Mouse (Mus musculus) gastrocnemius, adult 18-20 months (tissue): ENCODE results near the gene Pdxdc1. TPM values are rescaled to one million over a fixed set of nuclear protein-coding genes. Genes with fewer than 3 reads are reported as not detected.
"Not testable (repeated sequence)": the region's sequence is repeated elsewhere in the genome, so short reads cannot be mapped to it uniquely, and the experiment has no call there.

Source experiments
- DNase-seq: peaks from one replicate; pipeline ENCODE4 v3.0.0; 2021; ENCODE audit warnings: low spot score
- total RNA-seq, 2 experiments: library from RNA; stranded (reverse); gene quantifications; 2 replicates each; pipeline ENCODE4 v1.2.3; 2021

The Pdxdc1 gene
- total RNA-seq, 2 experiments from 2014 or later = 46.9 to 51.1 TPM

DNA sequence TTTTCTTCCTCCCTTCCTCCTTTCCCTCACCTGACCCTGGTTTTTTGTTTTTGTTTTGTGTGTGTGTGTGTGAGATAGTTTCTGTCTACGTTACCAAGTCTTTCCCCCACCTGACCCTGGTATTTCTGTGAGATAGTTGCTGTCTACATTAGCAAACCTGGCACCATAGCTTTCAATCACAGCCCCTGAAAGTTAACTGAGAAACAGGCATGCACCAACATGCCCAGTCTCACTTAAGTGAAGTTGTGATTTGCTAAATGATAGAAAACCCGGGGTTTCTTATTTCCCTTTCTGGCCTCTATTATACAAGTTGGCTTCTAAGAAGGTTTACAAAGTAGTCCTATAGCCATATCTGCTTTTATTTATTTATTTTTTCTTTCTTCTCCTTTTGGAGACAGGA is 12.5 kb downstream of the Pdxdc1 start:
- no peak for DNase-seq

DNA sequence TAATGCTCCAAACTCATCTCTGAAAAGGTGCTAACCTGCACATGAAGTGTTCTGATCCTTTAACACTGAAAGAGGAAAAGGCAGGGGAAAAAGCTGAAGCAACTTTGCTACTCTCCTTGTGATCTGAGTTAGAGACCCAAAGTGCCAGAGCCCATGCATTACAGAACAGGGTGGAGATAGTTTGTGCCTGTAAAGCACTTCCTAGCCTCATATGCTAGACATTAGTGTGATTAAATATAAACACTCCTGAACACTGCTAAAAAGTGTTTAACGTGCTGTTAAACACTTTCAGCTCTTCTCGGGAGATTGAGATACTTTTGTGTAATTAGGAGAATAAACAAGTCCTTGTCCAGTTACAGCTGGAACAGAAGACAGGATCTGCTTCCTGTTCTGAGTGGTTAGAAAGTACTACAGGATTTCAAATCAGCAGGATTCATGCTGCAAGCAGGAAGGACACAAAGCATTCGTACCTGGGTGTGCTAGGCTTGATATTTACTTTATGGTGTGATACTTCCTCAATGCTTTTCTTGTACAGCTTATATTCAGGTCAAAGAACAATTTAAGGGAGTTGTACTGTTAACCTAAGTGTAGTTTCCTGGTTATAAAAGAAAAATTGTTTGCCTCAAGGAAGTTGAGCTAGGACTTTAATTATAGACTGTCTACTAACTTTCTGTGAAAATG is 19.7 kb downstream of the Pdxdc1 start:
- DNase-seq = no peak

DNA sequence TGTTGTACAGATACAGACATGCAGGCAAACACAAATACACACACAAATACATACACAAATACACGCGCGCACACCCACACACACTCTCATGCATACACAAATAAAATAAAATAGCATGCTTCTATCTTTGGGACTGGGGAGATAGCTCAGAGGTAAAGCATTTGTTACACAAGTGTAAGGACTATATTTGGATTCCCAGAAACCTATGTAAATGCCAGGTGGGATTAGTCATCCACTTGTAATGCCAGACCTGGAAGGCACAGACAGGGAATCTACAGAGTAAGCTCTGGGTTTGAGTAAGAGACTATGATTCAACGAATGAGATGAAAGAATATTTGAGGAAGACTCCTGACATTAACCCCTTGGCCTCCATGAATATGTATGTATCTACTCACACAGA is 27.4 kb downstream of the Pdxdc1 start:
- DNase-seq = no peak

DNA sequence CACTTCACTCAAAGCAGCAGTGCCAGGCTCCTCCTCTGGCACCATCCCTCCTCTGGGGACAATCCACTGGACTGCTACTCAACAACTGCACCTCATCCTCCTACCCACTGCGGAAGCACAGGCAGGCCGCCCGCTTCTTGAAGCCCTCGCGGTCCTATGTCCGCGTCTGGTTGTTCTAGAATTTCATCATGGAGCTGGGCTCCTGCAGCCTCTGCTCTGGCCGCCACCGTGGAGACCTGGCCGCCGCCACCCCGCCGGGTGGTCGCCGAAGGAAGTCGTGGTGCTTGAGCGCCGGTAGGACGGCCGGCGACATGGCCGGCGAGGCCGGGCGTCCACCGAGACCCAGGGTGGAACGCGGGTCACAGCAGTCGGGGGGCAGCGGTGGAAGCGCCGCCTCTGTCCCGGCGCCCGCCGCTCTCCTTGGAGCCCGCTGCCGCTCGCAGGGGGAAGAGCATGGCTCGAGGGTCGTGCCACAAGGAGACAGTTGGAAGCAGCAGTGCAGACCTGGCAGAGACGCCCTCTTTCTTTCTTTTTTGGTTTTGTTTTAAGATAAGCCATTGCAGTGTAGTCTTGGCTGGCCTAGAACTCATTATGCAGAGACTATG is 34.9 kb downstream of the Pdxdc1 start:
- no peak for DNase-seq

DNA sequence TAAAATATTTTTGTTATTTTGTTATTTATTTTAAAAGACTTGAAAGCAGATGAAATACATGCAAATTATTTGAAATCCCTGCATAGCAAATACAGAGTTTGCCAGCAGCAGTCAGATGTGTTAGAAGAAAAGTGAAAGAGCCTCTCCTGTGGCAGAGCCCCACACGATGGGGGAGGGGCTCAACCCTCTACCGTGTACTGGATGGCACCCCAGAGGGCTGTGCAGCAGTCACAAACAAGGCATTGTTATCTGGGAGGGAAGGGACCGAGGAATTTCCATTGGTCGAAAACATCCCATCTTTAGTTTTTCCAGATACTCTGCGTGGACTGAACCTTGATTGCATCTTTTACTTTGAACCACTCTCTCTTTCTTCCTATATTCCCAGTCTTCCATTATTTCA is 35.5 kb downstream of the Pdxdc1 start:
- DNase-seq = not testable (repeated sequence)

DNA sequence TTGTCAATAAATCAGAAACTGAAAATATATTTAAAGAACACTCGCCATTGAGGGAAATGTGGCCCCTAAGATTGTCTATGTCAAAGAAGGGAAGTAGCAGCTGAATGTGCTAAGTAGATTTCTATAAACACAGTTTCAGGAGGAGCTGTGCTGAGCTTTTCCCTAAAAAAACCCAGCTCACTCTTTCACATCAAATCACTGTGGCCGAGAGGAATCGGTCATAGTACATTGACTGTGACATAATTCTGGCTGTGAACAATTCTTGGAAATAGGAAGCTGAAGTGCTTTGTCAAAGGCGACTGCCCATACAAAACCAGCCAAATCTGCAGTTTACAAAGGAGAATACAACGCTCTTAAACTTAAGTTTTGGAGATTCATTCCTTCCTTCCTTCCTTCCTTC is 36.3 kb downstream of the Pdxdc1 start:
- no peak for DNase-seq

DNA sequence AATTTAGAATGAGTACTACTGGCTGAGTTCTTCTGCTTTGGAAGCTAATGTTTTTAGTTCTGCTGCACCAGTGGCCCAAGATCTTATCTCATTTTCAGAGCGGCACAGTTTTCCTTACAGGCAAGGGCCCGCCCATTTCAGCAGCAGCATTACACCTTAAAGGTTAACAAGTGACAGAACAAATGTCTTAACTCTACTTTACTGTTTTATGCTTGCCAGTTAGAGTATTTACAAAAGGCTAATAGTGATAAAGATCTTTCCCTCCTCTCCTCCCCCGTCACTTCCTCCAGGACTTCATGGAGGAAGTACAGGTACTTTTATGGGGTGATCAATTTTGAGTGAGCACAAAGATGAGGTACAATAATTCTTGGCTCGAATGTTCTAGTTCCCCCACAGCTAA is 36.9 kb downstream of the Pdxdc1 start:
- DNase-seq = no peak

DNA sequence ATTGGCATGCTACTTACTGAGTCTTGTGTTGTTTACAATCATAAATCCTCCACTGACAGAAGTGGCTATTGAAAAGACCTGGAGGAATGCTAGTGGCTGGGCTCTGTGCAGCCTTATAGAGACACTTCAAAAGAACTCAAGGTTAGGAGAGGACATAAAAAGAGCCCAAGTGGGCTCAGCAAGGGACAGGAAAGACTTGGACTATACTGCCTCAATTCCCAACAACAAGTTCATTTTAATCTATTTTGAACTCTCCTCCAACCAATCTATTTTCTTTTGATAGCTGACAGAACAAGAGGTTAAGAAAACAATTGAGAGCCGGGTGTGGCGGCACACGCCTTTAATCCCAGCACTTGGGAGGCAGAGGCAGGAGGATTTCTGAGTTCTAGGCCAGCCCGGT is 49.0 kb downstream of the Pdxdc1 start:
- no peak for DNase-seq

DNA sequence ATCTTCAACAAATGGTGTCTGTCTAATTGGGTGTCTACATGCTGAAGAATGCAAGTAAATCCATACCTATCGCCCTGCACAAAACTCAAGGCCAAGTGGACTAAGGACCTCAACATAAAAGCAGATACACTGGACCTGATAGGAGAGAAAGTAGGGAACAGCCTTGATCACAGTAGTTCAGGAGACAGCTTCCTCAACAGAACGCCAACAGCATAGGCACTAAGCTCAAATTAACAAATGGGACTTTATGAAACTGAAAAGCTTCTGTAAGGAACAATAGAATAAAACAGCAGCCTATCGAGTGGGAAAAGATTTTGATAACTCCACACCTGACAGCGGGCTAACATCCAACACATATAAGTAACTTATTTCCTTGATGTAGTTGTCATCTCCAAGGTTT is 51.5 kb downstream of the Pdxdc1 start:
- no peak for DNase-seq

DNA sequence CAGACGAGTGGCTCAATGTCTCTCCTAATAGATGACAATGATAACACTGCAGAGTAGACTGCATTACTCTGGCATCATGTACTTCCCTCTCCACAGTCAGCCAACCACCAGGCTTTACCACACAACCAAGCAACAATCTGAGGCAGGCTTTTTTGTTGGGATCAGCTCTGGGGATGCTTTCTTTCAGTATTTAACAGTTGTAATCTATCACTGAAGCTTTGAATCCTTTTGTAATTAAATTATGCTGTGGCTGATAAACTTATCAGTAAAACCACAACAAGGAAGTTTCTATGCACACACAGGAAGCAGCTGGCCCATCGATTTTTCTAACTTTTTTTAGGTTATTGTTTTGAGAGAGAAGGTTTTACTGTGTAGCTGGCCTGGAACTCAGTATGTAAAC is 54.6 kb downstream of the Pdxdc1 start:
- no peak for DNase-seq

DNA sequence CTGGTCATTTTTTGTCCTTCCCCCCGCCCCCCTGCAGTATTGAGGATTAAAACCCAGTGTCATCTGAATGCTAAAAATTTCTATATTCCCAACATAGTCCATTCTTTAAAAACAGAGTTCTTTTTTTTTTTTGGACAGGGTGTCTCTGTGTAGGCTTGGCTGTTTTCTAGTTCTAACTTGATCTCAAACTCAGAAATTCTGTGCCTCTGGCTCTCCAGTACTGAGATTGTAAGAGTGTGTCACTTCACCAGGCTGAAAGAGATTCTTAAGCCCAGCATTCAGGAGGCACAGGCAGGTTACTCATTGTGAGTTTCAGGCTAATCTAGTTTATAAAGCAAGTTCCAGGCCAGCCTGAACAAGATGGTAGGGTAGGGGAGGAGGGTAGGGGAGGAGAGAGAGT is 56.3 kb downstream of the Pdxdc1 start:
- no peak for DNase-seq

DNA sequence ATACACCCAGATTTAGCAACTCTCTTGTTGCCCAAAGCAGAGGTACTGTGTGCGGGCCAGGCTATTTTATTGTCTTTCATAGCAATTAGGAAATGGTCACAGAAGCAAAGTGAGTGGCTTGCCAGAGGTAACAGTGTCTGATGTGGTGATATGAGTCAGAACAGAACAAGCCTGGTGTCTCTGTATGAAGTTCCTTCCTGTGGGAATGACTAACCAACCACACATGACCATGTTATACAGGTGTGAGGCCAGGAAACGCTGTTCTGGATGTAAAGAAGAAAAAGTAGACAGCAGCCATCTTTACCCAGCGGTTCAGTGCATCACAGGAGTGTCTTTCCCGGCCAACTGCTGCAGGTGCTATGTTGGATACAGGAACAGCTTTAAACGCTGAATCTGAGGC is 57.9 kb downstream of the Pdxdc1 start:
- no peak for DNase-seq

DNA sequence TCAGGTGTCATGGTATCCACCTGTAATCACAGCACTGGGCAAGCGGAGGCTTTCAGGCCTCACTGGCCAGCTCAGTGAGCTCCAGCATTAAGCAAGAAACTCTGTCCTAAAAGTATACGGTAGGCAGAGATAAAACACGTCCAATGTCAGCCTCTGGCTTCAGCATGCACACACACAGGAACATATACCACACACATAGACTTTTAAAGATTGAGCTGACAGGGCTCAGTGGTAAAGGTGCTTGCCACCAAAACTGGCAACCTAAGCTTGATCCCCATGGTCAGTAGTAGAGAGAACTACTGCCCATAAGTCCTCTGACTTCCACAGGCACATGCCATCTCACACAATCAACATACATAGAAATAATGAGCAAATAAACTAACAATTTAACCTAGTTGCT is 62.0 kb downstream of the Pdxdc1 start:
- no peak for DNase-seq

DNA sequence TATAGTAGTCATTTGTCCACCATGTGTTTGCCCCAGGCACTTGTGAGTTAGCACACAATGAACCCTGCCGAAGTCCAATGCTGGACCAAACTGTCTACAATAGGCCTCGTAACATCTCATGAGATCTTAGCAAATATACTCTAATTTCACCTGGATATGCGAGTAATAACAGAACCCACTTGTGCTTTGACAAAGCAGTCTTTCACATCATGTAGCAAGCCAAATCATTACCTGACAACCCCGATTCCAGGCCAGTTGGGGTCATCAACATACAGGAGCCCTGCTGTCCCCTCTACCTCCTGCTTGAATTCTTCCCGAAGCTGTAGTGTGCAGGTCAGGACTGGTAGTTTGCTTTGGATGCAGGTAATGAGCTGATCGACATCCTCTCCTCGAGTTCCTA is 62.9 kb downstream of the Pdxdc1 start:
- DNase-seq = no peak

DNA sequence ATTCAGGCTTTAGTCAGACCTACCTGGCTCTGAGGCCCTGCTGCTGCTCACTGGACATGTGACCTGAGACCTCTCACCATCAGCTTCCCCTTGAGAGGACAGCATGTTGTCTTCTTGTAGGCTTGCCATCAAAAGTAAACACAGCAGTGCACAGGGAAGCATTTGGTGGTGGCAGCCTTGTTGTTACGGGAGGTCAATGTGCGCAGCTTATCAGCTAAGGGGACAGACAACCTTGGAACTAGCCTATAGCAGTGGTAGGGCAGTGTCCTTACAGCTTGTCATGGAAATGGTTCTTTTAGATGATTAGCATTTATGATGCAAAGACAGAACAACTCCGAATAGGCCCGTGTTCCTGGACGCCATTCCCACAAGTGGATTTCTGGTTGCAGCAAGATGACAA is 68.5 kb downstream of the Pdxdc1 start:
- no peak for DNase-seq

DNA sequence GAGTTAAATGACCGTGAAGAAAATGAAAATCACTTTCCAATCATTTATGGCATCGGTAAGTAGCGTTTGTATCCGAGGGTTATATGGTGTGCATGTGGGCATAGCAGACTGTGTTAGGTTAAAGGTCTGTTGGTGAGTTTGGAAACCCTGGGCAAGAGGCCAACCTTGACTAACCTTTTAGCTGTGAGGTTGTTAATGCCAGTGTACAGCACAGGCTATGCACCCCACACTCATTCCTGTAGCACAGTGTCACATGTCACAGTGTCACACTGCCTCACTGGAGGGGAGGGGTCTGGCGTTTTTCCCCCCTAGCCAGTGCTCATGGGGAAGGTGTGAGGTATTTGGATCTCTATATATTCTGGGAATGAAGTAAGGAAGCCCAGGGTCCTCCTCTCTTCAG is 71.3 kb downstream of the Pdxdc1 start:
- DNase-seq = no peak

DNA sequence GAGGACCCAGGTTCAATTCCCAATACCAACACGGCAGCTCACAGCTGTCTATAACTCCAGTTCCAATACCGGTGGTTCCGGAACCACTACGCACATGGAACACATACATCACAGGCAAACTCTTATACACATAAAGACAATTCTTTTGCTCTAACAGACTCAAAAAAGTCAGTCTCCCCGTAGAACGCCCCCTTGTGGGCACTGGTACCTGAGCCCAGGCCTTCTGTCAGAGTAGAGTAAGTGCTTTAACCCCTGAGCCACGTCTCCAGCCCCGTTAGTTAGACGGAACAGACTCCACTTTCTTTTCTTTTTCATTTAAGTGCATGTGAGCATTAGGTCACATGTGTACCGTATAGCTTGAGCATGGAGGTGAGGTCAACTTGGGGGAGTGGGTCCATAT is 72.5 kb downstream of the Pdxdc1 start:
- DNase-seq = no peak

DNA sequence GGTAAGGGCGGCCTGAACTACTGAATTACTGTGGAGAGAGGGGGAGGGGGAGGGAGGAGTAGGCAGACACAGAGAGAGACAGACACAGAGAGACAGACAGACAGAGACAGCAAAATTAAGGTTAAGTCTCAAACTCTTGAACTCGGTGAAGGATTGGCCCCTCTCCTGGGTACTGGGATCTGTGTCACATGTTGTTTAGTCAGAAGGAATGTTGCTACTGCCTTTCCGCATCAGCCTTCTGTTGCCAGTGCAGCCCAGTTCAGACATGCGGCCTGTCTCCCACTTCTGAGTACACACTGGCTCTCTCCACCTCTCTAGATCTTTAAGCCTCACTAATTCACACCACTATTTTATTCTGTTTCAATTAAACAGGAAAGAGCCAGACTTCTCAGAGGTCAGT is 76.4 kb downstream of the Pdxdc1 start:
- DNase-seq = no peak

DNA sequence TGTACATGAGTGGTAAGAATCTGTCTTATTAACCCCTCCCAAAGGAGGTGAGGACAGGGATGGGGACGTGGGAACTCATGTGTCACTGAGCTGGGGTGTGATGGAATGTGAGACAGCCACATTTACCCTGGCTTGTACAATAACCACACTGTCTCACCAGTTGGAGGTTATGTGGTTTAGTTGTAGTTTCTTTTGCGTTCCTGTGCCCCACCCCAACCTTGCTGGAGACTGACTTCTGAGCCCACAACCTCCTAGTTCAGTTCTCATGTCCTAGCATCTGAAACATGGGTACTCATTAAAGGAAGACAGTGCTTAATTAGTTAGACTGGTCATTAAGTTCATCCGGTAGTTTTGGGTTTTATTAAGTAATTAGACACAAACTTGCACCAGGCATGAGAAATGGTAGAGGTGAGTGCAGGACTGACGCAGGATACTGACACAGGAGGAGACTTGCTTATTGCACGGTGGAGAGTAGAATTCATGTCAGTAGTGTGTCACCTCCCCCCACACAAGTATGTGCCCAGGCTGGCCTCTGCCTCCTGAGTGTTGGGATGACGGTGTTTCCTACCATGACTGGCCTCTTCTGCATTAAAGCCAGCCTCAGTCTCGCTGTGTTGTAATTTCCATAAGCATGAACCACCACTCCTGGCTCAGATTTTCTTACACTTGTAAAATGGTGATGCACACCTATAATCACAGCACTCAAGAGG is 77.0 kb downstream of the Pdxdc1 start:
- DNase-seq = no peak

DNA sequence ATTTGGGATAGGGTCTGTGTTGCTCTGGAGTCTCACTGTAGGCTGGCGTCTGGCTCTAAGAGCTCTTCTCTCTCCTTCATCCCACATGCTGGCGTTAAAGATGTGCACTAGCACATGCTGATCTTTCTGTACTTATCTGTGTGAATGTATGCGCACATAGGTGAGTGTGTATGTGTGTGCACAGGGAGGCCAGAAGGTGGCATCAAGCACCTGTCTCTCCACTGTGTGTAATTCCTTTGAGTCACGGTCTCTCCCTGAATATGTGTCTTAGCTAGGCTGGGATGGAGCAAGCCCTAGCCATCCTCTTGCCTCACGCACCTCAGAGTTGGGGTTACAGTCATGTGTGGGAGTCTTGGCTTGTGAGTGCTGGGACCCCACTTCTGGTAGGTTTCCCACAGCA is 82.2 kb downstream of the Pdxdc1 start:
- no peak for DNase-seq

DNA sequence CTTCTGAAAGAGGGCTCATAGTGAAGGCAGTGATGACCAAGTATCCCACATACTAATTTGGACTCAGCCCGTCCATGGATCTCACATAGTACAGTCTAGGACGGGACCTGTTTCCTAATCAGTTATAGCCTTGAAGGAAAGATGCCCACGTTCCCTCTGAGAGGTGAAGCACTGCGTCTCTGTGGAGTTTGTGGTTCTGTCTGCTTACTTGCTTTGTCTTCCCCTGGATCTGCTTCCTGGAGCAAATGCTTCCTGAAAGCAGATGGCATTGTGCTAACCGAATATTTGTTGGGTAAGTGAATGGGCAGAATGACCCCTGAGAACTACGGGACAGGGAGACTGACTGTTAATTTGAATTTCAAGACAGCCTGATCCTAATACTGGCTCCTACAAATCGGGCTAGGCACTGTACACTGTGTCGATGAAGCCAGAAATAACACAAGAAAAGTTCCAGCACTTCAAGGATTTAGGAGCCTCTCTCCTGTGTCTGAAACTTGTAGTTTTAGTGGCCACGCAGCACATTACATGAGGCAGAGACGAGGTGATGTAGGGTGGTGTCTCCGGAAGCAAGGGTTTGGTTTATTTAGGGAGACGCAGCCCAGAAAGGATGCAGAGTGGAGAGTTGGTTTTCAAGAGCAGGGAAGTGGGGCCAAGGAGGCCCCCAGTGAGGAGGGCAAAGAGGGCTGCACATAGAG is 83.0 kb downstream of the Pdxdc1 start:
- DNase-seq = no peak

DNA sequence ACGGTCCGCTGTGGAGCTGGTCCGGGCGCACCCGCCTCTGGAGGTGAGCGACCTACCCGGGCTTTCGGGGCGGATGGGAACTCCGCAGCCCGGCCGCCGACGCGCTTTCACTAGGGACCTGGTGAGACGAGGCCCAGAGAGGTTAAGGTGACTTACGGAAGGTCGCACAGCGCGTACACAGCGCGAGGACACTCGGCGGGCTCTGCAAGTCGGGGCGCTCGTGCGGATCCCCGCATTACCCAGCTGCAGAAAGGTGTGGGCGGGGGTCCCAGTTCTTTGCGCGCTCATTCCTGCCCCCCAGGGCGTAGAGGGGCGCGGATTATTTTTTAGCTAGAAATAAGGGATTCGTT is 83.6 kb downstream of the Pdxdc1 start:
- DNase-seq = no peak
